Mouse (Mus musculus) E14TG2a.4 (cell line): ENCODE data around the gene Ubc.

ENCODE experiments used
- CTCF ChIP-seq: conservative IDR thresholded peaks from 2 replicates; pipeline ENCODE4 v1.5.1; 2014; ENCODE audit warnings: low read length
- POU5F1 ChIP-seq: IDR thresholded peaks from 2 replicates; pipeline ENCODE4 v1.6.1; 2014; ENCODE audit warnings: low read length, borderline replicate concordance

DNA sequence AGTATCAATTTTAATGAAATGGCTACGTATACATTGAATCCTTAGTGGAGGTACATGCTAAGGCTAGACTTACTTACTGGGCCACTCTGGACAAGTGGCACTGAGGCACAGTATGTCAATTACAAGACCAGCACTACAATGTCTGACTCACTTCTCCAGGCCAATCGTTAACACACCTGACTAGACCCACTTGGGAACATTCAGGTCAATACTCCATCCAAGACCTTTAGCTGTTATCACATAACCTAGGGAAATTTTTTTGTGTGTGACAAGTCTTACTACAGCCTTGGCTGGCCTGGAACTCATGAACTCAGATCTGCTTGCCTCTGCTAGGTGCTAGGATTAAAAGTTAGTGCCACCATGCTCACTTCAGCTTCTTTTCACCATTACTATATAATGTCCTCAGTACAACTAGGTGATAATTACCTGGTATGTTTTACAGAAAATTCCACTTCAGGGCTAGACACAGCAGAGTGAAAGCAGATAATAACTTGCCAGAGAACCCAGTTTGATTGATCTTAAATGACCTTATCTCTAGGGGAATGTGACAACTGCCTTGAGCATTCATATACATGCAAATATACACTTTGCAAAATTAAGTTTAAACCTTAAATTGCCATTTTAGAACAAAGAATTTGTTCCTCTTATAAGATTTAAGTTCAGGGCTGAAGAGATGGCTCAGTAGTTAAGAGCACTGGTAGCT is 5.3 kb downstream of the Ubc start:
- TF ChIP-seq CTCF (no peak), POU5F1 (no peak)
